Mouse (Mus musculus) brain, embryonic 14.5 days (tissue): ENCODE results near the gene Olfr1420.

Source experiments
- CTCF ChIP-seq: fragments of 200-500 bp; IDR thresholded peaks from 2 replicates; pipeline ENCODE4 v1.5.1; 2012; ENCODE audit warnings: inconsistent platforms, mild to moderate bottlenecking, moderate library complexity, borderline replicate concordance; ENCODE audit not compliant: insufficient read depth, insufficient read length; ENCODE audit errors: extremely low read depth
- POLR2A ChIP-seq: fragments of 200-500 bp; IDR thresholded peaks from 2 replicates; pipeline ENCODE4 v1.6.1; 2012; ENCODE audit warnings: mild to moderate bottlenecking, inconsistent platforms, borderline replicate concordance; ENCODE audit not compliant: poor library complexity, insufficient read depth, insufficient read length, severe bottlenecking; ENCODE audit errors: extremely low read depth

DNA sequence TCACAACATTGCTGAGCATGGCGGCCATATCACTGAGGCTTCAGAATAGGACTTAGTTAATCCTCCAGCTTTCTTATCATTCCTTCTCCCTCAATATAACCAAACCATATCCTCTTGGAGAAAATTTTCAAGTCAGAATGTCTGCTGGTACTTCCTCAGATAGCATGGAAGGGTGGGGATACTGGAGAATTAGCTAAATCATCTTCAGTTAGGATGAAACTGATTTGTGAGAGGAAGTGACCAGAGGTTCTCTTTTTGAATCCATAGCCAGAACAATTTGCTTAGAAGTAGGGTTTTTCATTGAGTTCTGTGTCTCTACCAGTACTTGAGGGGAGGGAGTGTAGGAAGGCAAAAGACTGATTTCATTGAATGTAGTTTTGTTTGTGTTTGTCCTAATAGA is 35.7 kb downstream of the Olfr1420 start:
- no peak for TF ChIP-seq CTCF
- no peak for TF ChIP-seq POLR2A
